Mouse (Mus musculus): ENCODE measurements around the gene Jmjd4. TPM values are rescaled to one million over a fixed set of nuclear protein-coding genes. Genes with fewer than 3 reads are reported as not detected.

The Jmjd4 gene
- polyA plus RNA-seq, 1 experiment from 2014 or later: 9.7 TPM

DNA sequence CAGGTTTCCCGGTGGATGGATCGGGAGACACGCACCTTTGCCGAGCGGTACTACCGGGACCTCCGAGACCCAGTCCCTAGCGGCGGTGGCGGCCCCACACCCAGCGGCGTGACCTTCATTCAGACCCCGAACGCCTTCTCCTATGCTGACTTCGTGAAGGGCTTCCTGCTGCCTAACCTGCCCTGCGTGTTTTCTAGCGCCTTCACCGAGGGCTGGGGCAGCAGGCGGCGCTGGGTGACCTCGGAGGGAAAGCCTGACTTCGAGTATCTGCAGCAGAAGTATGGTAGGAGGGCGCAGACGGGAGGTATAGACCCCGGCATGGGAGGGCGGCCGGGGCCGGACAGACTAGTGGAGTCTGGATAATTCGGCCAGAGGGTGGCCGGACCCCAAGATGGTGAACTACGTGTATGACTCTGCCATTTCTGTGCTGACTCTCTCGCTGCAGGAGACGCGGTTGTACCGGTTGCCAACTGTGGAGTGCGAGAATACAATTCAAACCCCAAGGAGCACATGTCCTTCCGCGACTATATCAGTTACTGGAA, 456 bp downstream of the Jmjd4 start:
- peak overlapping the region; percentile 75 for H3K9ac ChIP-seq (ENCODE audit: low read depth, low read length)
- peaks cover 33% of the 10 kb centered on the region for H3K36me3 ChIP-seq (ENCODE audit: control insufficient read depth, insufficient read depth, low read length)
- H3K27ac ChIP-seq (replicated peaks; ENCODE audit: low read depth, low read length): peak overlapping the region; percentile 67
- under 1% methylated on average over 36 of the region's 38 CpGs for WGBS
- peak; percentile 12 for DNase-seq (ENCODE audit: low spot score)
- peak overlapping the region; percentile 79 for H3K4me2 ChIP-seq (ENCODE audit: low read depth, low read length)
- peaks cover 17% of the 10 kb centered on the region for H3K4me1 ChIP-seq (ENCODE audit: control insufficient read depth, insufficient read depth, low read length)
- no peaks in the 10 kb centered on the region for H3K9me3 ChIP-seq (ENCODE audit: control insufficient read depth, low read length)
- peak overlapping the region; percentile 66 for H3K4me3 ChIP-seq (ENCODE audit: low read depth, low read length)
- no peaks in the 10 kb centered on the region for H3K27me3 ChIP-seq (replicated peaks; ENCODE audit: control insufficient read depth, insufficient read depth, low read length)
- ATAC-seq (ENCODE audit: low read depth): peak; percentile 56

DNA sequence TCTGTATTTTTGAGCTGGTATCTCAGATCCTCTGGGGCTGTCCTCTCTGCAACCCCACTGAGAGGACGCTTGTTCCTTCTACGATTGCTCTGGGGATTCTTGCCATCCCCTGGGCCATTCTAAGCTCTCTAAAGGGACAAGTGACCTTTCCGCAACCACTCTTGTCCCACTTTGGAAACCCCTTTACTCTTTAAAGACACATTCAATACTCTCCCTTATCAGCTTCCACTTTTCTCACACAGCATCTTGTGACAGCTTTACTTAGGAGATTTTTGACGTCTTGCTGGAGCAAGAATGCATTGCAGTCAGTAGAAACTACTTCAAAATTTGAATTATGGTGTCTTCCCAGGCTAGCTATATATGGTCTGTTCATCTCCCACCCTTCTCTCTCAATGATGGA, 1.2 kb downstream of the Jmjd4 start, which contains the start of gene Snap47:
Snap47 (minus strand) TSS at position 101 of the 400 bp plus-strand sequence.
- Histone ChIP-seq H3K4me3 (ENCODE audit: low read depth, low read length) (peak within 1 kb of the TSS; percentile 66), H3K27me3 (replicated peaks; ENCODE audit: control insufficient read depth, insufficient read depth, low read length) (no peaks in the 10 kb centered on the region), H3K9me3 (ENCODE audit: control insufficient read depth, low read length) (no peaks in the 10 kb centered on the region), H3K4me2 (ENCODE audit: low read depth, low read length) (peak within 1 kb of the TSS; percentile 79), H3K4me1 (ENCODE audit: control insufficient read depth, insufficient read depth, low read length) (peaks cover 17% of the 10 kb centered on the region), H3K36me3 (ENCODE audit: control insufficient read depth, insufficient read depth, low read length) (peaks cover 37% of the 10 kb centered on the region), H3K27ac (replicated peaks; ENCODE audit: low read depth, low read length) (peak within 1 kb of the TSS; percentile 67), H3K9ac (ENCODE audit: low read depth, low read length) (peak within 1 kb of the TSS; percentile 75)
- DNase-seq (ENCODE audit: low spot score): no peak
- WGBS: 79% methylated on average over 4 of the region's 4 CpGs
- no peak for ATAC-seq (ENCODE audit: low read depth)

- DNase-seq (ENCODE audit: low spot score): no peak
- H3K9me3 ChIP-seq (ENCODE audit: control insufficient read depth, low read length): 0 out of 2 replicates have a peak, but pooled peaks cover 1% of the 10 kb centered on the region
- no peaks in the 10 kb centered on the region; the same call in 1 of the 2 replicates for H3K4me1 ChIP-seq (ENCODE audit: control insufficient read depth, insufficient read depth, low read length)
- no peak overlapping the region for H3K9ac ChIP-seq (ENCODE audit: low read depth, low read length)
- no peak for ATAC-seq (ENCODE audit: low read depth)
- no peaks in the 10 kb centered on the region for H3K27me3 ChIP-seq (replicated peaks; ENCODE audit: control insufficient read depth, insufficient read depth, low read length)
- WGBS: 94% methylated on average over 2 of the region's 2 CpGs
- peaks cover 68% of the 10 kb centered on the region for H3K36me3 ChIP-seq (ENCODE audit: control insufficient read depth, insufficient read depth, low read length)
- H3K27ac ChIP-seq (replicated peaks; ENCODE audit: low read depth, low read length): no peak overlapping the region
- no peak overlapping the region for H3K4me3 ChIP-seq (ENCODE audit: low read depth, low read length)
- no peak overlapping the region for H3K4me2 ChIP-seq (ENCODE audit: low read depth, low read length)
These were observed 6.5 kb downstream of the Jmjd4 start for GRCm38 (mm10) chr11:59456346-59456745.

GRCm38 (mm10) chr11:59456891-59457290, 7.0 kb downstream of the Jmjd4 start:
- H3K9me3 ChIP-seq (ENCODE audit: control insufficient read depth, low read length): 0 out of 2 replicates have a peak, but pooled peaks cover 3% of the 10 kb centered on the region
- peaks cover 72% of the 10 kb centered on the region for H3K36me3 ChIP-seq (ENCODE audit: control insufficient read depth, insufficient read depth, low read length)
- H3K4me2 ChIP-seq (ENCODE audit: low read depth, low read length): no peak overlapping the region
- H3K27me3 ChIP-seq (replicated peaks; ENCODE audit: control insufficient read depth, insufficient read depth, low read length): no peaks in the 10 kb centered on the region
- no peak overlapping the region for H3K27ac ChIP-seq (replicated peaks; ENCODE audit: low read depth, low read length)
- H3K9ac ChIP-seq (ENCODE audit: low read depth, low read length): no peak overlapping the region
- ATAC-seq (ENCODE audit: low read depth) (no peak), DNase-seq (ENCODE audit: low spot score) (no peak)
- no peaks in the 10 kb centered on the region for H3K4me1 ChIP-seq (ENCODE audit: control insufficient read depth, insufficient read depth, low read length)
- H3K4me3 ChIP-seq (ENCODE audit: low read depth, low read length): no peak overlapping the region
- 79% methylated on average over 2 of the region's 2 CpGs for WGBS

DNA sequence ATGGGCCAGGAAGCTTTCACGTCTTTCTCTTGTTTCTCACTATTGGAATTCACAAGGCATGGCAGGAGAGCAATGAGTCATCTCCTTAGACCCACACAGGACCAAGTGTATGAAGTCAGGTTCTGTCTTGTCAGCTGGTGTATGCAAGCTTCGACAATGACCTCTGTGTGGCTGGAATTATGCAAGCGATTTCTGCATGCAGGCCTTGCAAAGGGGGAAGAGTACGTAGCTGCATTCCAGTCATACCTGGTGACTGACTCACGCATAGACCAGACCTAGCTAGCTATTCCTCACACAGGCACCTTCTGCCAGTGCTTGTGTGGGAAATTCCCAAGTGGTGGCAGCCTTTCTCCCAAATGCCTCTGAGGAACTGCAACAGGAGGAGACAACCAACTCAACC, 9.1 kb downstream of the Jmjd4 start:
- Histone ChIP-seq H3K9ac (ENCODE audit: low read depth, low read length) (no peak overlapping the region), H3K27me3 (replicated peaks; ENCODE audit: control insufficient read depth, insufficient read depth, low read length) (no peaks in the 10 kb centered on the region), H3K4me3 (ENCODE audit: low read depth, low read length) (no peak overlapping the region), H3K4me1 (ENCODE audit: control insufficient read depth, insufficient read depth, low read length) (no peaks in the 10 kb centered on the region), H3K27ac (replicated peaks; ENCODE audit: low read depth, low read length) (peak overlapping the region; percentile 52), H3K36me3 (ENCODE audit: control insufficient read depth, insufficient read depth, low read length) (peaks cover 81% of the 10 kb centered on the region), H3K4me2 (ENCODE audit: low read depth, low read length) (no peak overlapping the region), H3K9me3 (ENCODE audit: control insufficient read depth, low read length) (peaks cover 24% of the 10 kb centered on the region)
- 26% methylated on average over 5 of the region's 5 CpGs for WGBS
- DNase-seq (ENCODE audit: low spot score): peak; percentile 93
- peak; percentile 94 for ATAC-seq (ENCODE audit: low read depth)

DNA sequence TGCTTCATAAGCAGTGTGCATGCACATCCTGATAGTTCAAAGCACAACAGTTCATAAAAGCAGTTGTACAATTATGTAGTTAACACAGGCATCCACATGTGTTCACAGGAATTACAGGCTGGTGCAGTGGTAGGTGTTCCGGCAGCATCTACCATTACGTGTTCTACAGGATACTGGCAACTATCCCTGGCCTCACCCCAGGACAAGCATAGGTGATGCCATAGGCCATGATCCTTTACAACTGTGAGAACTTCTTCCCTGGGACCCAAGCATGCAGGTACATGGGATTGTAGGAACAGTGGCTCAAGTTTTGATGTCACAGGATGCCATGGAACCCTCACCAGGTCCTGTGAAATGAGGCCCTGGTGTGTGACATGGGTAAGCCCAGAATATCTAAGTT, 10.6 kb downstream of the Jmjd4 start:
- no peaks in the 10 kb centered on the region for H3K27me3 ChIP-seq (replicated peaks; ENCODE audit: control insufficient read depth, insufficient read depth, low read length)
- no peak overlapping the region for H3K4me2 ChIP-seq (ENCODE audit: low read depth, low read length)
- peaks cover 38% of the 10 kb centered on the region for H3K9me3 ChIP-seq (ENCODE audit: control insufficient read depth, low read length)
- H3K4me1 ChIP-seq (ENCODE audit: control insufficient read depth, insufficient read depth, low read length): no peaks in the 10 kb centered on the region
- no peak overlapping the region for H3K4me3 ChIP-seq (ENCODE audit: low read depth, low read length)
- WGBS: 98% methylated on average over 2 of the region's 2 CpGs
- no peak overlapping the region for H3K9ac ChIP-seq (ENCODE audit: low read depth, low read length)
- ATAC-seq (ENCODE audit: low read depth): no peak
- H3K36me3 ChIP-seq (ENCODE audit: control insufficient read depth, insufficient read depth, low read length): peaks cover 78% of the 10 kb centered on the region
- H3K27ac ChIP-seq (replicated peaks; ENCODE audit: low read depth, low read length): no peak overlapping the region
- no peak for DNase-seq (ENCODE audit: low spot score)

DNA sequence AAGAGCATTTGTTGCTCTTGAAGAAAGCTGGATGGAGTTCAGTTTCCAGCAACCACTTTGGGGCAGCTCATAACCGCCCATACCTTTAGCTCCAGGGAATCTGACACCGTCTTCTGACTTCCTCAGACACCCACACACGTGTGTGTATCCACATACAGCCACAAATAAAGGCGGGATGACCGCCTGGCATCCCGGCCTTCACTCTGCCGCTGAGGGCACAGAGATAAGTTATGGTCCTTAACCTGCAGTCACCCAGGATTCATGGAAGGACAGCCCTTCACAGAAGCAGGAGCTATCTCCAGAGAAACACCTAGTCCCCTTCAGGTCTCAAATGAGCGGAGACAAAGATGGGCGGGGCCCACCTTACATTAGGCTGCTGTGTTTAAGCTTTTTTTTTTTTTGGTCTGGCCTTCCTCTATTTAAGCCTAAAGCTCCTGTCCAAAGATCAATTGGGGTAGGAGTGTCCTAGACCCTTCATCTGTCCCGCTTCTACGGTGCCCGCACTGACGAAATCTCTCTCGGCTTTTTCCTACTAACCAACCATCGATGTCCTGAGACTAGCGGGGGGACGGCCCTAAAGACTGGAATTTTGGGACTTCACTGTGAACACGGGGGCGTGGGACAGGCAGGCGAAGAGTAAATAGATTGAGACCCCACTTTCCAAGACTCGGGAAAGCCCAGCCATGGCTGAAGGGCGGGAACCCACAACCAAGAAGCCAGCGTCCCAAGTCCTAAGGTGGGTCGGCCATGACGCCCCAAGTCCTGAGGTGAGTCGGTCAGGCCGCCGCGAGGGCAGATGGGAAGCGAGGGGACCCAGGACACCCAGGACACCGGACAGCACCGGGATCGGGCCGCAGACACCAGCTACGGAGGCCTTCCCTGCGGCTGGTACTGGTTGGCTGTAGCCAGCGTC, 21.8 kb downstream of the Jmjd4 start:
- WGBS: 8% methylated on average over 29 of the region's 37 CpGs
- H3K4me3 ChIP-seq (ENCODE audit: low read depth, low read length): peak overlapping the region; percentile 77
- peak overlapping the region; percentile 94 for H3K9ac ChIP-seq (ENCODE audit: low read depth, low read length)
- peaks cover 7% of the 10 kb centered on the region for H3K4me1 ChIP-seq (ENCODE audit: control insufficient read depth, insufficient read depth, low read length)
- peak overlapping the region; percentile 73 for H3K4me2 ChIP-seq (ENCODE audit: low read depth, low read length)
- H3K36me3 ChIP-seq (ENCODE audit: control insufficient read depth, insufficient read depth, low read length): no peaks in the 10 kb centered on the region
- no peaks in the 10 kb centered on the region for H3K9me3 ChIP-seq (ENCODE audit: control insufficient read depth, low read length)
- no peaks in the 10 kb centered on the region for H3K27me3 ChIP-seq (replicated peaks; ENCODE audit: control insufficient read depth, insufficient read depth, low read length)
- peak; percentile 48 for ATAC-seq (ENCODE audit: low read depth)
- peak; percentile 19 for DNase-seq (ENCODE audit: low spot score)
- peak overlapping the region; percentile 82 for H3K27ac ChIP-seq (replicated peaks; ENCODE audit: low read depth, low read length)

GRCm38 (mm10) chr11:59472326-59472677, 22.5 kb downstream of the Jmjd4 start, which contains the start of gene Zfp867:
Zfp867 (minus strand) TSS chr11:59472474.
- Histone ChIP-seq H3K9ac (ENCODE audit: low read depth, low read length) (peak within 1 kb of the TSS; percentile 94), H3K9me3 (ENCODE audit: control insufficient read depth, low read length) (no peaks in the 10 kb centered on the region), H3K27ac (replicated peaks; ENCODE audit: low read depth, low read length) (peak within 1 kb of the TSS; percentile 82), H3K4me3 (ENCODE audit: low read depth, low read length) (peak within 1 kb of the TSS; percentile 77), H3K27me3 (replicated peaks; ENCODE audit: control insufficient read depth, insufficient read depth, low read length) (no peaks in the 10 kb centered on the region), H3K4me1 (ENCODE audit: control insufficient read depth, insufficient read depth, low read length) (peaks cover 7% of the 10 kb centered on the region), H3K36me3 (ENCODE audit: control insufficient read depth, insufficient read depth, low read length) (no peaks in the 10 kb centered on the region), H3K4me2 (ENCODE audit: low read depth, low read length) (peak within 1 kb of the TSS; percentile 73)
- WGBS: under 1% methylated on average over 19 of the region's 19 CpGs
- DNase-seq (ENCODE audit: low spot score): peak; percentile 94
- ATAC-seq (ENCODE audit: low read depth): peak; percentile 91
